Mouse (Mus musculus) testis, adult 2 months (tissue): Measurements from ENCODE around the gene Slc17a5.

Source experiments
- CTCF ChIP-seq: fragments of 200-500 bp; IDR thresholded peaks from 2 replicates; pipeline ENCODE4 v1.5.1; 2012; ENCODE audit warnings: low read depth, mild to moderate bottlenecking, inconsistent platforms, low read length, moderate library complexity; ENCODE audit not compliant: control insufficient read depth, insufficient read depth, insufficient replicate concordance
- POLR2A ChIP-seq: fragments of 200-500 bp; IDR thresholded peaks from 2 replicates; pipeline ENCODE4 v1.6.1; 2012; ENCODE audit warnings: low read depth, mild to moderate bottlenecking, inconsistent platforms, low read length, moderate library complexity; ENCODE audit not compliant: control insufficient read depth

GRCm38 (mm10) chr9:78599927-78600326 lies 12.1 kb upstream of the Slc17a5 start:
- TF ChIP-seq CTCF (no peak), POLR2A (no peak)
